20 mouse cellular contexts compared by ENCODE assay signal in the genomic region with DNA sequence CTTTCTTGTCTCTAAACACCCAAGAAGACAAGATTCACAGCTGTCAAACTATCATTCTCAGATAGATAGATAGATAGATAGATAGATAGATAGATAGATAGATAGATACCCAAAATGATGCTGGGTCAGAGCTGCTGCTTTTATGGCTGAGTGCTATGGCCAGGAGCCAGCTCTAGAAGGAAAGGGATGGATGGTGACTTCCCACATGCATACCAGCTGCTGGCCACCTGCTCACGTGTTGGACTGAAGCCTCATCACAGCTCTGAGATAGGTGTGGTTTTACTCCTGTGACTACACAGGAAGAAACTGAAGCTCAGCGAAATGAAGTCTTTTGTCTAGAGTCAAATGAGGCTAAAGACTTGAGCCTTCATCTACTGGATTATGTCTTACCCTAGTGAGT.
DNase-seq lines count a peak whose midpoint lies in the region; ATAC-seq lines count a peak whose summit lies in the region.
"Had no signal": no experiment of that assay in that cellular context is flagged by ENCODE, and none has a peak within 500 bp of the region (broad histone marks: within the 10 kb centered on the region; RNA-seq: fewer than 3 reads in every experiment).

No protein-coding gene starts in this region.

- peak; percentile 56 for DNase-seq in cerebellum, adult 9-10 months
- DNase-seq in cerebellum, adult 8-10 months: no peak
- peak; percentile 38 to 53 for DNase-seq in cerebellum, postnatal 14 days
- DNase-seq in brain, adult 2 months (ENCODE audit: low read depth, low spot score): peak; percentile 63
- no peak for DNase-seq in heart, postnatal 10 days
- DNase-seq: adrenal gland, postnatal 10 days; adrenal gland, postnatal 36 days; B cell, adult 2 months; gastrocnemius, postnatal 10 days; gastrocnemius, postnatal 36 days; heart, adult 2 months; kidney, adult 18-20 months; kidney, adult 9 months had no signal

- intact Hi-C loops in heart, postnatal 10 days (cut with DNase I): no loop called here

- ATAC-seq in cerebellum, adult (ENCODE audit: insufficient number of reproducible peaks, low FRiP score, low TSS enrichment): no peak
- ATAC-seq: forebrain, embryonic 13.5 days; forebrain, embryonic 16.5 days; hindbrain, embryonic 16.5 days; inflammation-experienced regulatory T-cells, adult 6 months; intestine, embryonic 16.5 days; Patski had no signal

Comparison
In these comparisons a context has a peak if more than half of its experiments do, and no peak if none do; other contexts are left out.
1. DNase-seq: peak in cerebellum, adult 9-10 months (single experiment), cerebellum, postnatal 14 days (2 of 2) and brain, adult 2 months (single experiment); none in cerebellum, adult 8-10 months (single experiment) and heart, postnatal 10 days (0 of 2).